Mouse (Mus musculus) ovary, postnatal 10 days (tissue): ENCODE results near the gene Gm44805.
A peak's percentile ranks its signal among the peaks of the same experiment; 100 is the strongest.

Experiments used
- DNase-seq: peaks from one replicate; pipeline ENCODE4 v3.0.0; 2022; ENCODE audit warnings: low spot score

The Gm44805 gene

GRCm38 (mm10) chr7:19681202-19681694 is at the start of gene Gm44805, which contains the start of gene Apoc4:
Gene Gm44805, minus strand, starts transcription at chr7:19681423.
Gene Apoc4, minus strand, starts transcription at chr7:19681479.
- DNase-seq = no peak

GRCm38 (mm10) chr7:19726541-19726940 is 45.3 kb upstream of the Gm44805 start:
- no peak for DNase-seq

DNA sequence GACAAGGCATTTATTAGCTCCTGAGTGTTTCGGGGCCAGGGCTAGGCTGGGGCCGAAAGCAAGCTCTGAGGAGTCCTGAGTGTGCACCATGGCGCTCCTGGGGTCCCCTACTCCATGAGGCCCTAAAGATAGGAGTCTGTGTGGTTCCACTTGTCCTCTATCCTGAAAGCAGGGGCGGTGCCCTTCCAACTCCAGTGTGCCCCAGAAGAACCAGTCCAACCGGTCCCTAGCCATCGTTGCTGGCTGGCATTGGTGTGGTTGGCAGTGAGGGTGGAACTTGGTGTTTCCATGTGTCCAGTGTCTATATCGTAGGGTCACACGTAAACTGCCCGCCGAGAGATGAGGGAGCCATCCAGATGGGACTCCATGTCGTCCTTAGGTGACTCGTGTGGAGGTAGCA is 42.9 kb upstream of the Gm44805 start:
- no peak for DNase-seq

GRCm38 (mm10) chr7:19722754-19723195 is 41.6 kb upstream of the Gm44805 start:
- DNase-seq = no peak

- no peak for DNase-seq
These were observed 38.0 kb upstream of the Gm44805 start for GRCm38 (mm10) chr7:19719200-19719599.

DNA sequence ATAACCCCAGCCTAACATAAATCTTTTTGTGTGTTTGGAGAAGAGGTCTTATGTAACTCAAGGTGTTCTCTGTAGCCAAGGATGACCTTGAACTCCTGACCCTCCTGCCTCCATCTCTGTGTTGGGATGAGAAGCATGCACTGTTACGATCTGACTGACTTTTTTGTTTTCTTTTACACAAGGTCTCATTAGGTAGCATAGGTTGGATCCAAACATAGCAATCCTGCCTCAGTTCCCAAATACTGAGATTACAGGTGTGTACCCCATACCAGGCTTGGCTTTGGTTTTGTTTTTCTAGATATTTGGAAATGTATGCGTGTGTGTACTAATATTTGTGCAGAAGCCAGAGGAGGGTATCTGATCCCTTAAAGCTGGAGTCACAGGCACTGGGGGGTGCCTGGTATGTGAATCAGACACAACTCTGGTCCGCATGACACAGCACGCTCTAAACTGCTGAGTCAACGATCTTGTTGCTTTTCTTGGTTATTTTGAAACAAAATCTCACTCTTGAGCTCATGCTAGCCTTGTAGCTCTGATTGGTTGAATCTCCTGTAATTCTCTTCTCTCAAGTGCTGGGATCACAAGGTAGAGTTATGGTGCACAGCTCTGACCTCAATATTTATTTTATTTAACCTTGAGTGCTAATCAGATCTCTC is 37.2 kb upstream of the Gm44805 start:
- DNase-seq = no peak

DNA sequence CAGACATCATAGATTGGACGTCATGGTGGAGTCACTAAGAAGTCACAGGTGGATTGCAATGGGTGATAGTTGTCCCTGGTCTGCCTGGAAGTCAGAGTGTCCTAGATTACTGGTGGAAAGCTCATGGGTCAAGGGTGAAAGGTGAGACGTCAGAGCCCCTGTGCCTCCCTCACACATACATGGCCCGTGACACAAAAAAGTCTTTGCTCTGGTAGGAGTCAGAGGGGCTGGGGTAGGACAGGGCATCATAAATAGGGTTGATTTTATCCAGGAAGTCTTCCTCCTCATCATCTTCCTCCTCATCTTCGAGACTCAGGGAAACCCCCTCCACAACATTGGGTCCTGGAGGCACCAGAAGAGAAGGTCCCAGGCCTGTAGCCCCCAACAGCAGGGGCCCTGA is 36.1 kb upstream of the Gm44805 start:
- DNase-seq = no peak

DNA sequence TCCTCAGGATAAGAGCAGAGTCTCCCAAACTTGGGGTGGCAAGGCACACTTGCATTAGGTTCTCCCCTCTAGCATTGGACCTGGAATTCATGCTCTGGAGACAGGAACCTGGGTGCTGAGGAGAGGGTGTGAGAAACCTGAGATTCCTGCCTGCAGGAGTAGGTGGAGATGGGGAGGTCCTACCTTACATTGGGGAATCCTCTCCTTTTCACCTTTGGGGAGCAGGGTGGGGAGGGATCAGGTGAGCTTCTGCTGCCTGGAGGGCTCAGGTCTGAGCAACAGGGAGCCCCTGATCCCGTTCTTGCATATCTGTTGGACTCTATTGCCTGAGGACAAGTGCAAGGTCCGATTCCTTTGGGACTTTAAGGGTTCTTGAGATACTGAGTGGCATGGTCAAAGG is 35.6 kb upstream of the Gm44805 start:
- DNase-seq = no peak

- no peak for DNase-seq
These were observed 34.9 kb upstream of the Gm44805 start for GRCm38 (mm10) chr7:19716055-19716682.

DNA sequence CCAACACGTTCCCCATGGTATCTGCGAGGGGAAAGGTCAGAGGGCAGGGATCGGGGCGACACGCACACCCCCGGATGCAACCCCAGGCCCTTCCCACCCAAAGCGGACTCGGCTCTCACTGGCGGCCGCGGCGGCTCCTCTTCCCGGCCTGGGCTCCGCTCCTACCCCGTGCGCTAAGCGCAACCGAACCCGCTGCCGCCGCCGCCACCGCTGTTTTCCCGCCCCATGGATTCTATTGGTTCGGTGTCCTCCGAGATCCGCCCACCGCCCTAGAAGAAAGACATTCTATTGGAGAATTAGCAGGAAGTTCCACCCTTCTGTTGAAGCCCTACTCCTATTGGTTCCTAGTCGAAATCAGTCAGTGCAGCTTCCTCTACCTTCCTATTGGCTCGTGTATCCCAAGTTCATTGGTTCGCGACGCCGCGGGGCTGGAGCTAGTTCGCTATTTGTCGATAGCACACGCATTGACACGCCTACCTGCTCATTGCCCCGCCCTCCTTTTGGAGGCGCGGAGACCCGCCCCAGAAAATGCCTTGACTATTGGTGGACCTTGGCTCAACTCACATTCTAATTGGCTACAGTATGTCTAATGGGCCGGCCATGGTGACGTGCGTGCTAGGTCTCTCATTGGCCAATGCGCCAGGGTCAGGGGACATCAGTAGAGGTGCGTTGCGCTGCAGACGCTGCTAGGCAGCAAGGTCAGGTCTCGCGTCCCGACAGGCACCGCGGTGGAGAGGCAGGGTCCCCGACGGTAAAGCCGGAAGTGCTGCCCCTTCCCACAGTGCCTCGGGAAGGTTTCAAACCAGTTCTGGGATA is 34.2 kb upstream of the Gm44805 start, which contains the start of gene Tomm40:
Gene Tomm40, minus strand, starts transcription at position 200 of the 816 bp plus-strand sequence.
- peak; percentile 88 for DNase-seq

DNA sequence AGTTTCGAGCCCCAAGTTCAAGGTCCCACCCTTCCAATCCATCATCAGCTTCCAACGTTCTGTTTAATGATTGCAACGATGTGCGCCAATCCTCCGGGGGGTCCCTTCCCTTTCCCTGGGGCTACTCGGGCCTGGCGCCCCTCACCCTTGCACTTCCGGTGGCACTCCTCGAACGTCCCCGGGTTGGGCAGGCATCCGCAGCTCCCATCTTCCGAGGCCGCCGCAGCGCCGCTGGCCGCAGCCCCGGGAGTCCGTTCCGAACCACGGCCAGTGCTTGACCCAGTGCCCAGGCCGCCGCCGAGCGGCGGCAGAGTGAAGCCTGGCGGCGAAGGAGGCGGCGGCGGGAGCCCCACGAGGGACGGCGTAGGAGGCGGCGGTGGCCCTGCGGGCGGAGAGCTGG is 33.6 kb upstream of the Gm44805 start:
- DNase-seq = no peak

- no peak for DNase-seq
These were observed 32.4 kb upstream of the Gm44805 start for GRCm38 (mm10) chr7:19713598-19713997.

- no peak for DNase-seq
These were observed 32.0 kb upstream of the Gm44805 start for GRCm38 (mm10) chr7:19713196-19713595.

DNA sequence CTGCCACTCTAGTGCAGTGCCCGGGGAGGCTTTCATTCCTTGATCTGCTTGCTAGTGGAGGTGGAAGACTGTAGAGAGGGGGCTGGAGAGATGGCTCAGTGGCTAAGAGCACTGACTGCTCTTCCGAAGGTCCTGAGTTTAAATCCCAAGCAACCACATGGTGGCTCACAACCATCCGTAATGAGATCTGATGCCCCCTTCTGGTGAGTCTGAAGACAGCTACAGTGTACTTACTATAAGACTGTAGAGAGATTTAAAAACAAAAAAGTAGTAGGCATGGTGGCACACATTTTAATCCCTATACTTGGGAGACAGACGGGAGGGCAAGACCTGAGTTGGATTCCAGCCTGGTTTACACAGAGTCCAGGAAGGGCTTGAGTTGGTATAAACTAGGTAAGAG is 31.2 kb upstream of the Gm44805 start:
- no peak for DNase-seq

DNA sequence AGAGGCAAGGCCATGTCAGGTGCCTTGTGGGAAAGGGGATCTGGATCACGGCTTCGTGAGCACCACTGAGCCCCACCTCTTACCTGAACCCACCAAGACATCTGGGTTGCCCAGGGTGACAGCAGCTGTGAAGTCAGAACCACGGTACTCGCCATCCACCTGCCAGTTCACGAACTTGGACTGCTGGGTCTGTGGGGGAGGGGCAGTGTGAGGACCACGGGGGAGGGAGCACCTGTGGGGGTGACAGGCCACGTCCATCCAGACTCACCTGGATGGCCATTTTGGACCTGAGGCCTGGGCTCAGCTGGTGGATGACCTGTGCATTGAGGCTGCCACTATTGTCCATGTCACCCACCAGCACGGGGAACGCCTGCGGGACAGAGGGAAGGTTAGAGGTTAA is 29.4 kb upstream of the Gm44805 start:
- no peak for DNase-seq

DNA sequence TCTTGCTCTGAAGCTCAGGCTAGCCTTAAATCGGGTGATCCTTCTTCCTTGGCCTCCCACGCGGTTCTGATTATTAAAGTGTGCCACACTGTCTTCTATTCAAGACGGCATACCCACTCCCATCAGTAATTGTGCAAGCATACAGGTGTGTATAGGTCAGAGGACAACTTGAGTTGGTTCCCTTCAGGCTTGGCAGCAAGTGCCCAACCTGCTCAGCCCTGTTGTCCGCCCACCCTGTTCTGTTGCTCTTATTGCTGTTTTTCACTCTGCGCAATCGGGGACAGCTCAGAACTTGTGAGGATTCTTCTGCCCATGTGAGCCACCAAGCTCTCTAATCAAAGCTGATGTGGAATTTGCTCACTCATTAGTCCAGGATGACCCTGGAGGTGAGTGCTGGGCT is 24.0 kb upstream of the Gm44805 start:
- no peak for DNase-seq

DNA sequence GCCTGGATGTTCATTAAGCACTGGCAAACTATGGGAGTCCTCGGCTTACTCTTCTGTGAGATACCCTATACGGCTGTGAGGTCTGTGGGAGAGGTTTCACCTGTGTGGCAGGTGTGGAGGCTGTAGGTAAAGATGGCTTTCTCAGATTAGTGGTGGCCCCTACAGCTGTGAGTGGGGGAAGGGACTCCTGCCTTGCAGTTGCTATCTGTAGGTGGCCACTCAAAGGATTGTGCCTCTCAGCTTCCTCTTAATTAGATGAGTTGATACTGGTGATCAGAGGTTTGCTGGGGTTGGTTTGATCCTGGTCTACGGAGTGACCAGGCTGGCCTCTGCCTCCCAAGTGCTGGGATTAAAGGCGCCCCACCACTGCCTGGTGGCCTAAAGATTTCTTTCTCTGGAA is 23.3 kb upstream of the Gm44805 start:
- DNase-seq = no peak

GRCm38 (mm10) chr7:19702859-19703555 is 21.8 kb upstream of the Gm44805 start:
- no peak for DNase-seq

GRCm38 (mm10) chr7:19701069-19701761 is 20.0 kb upstream of the Gm44805 start:
- no peak for DNase-seq

GRCm38 (mm10) chr7:19700299-19701068 is 19.3 kb upstream of the Gm44805 start:
- DNase-seq = no peak

GRCm38 (mm10) chr7:19699827-19700148 is 18.6 kb upstream of the Gm44805 start:
- DNase-seq = no peak
